Mouse (Mus musculus) T-helper 17 cell (primary cell): ENCODE data around the gene Ints1.

Experiments
- in situ Hi-C, 2 experiments: fragments of 300-600 bp; cut with MboI, MseI; formaldehyde crosslinking; loops; 1 replicate in 1 of 2; 2 replicates in 1 of 2; pipeline ENCODE4 v1.15.1; 2025; ENCODE audit warnings: high pct_unique_total_duplicates in 2 of 2

The Ints1 gene

DNA sequence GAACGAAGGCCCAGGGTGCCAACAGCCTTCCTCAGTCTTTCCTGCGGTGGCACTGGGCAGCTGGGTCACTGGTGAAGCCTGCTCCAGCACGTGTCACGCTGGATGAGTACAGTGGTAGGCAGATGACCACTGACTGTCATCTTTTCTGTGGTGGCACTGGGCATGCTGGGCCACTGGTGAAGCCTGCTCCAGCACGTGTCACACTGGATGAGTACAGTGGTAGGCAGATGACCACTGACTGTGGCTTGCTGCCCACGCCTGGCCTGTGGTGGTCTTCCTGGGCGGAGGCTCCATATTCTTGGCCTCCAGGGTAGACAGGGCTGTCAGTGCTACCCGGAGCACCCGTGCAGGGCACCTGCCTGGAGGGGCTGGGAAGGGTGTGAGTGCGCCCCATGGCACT, 26.4 kb upstream of the Ints1 start:
- in situ Hi-C loops, result no loop called here

DNA sequence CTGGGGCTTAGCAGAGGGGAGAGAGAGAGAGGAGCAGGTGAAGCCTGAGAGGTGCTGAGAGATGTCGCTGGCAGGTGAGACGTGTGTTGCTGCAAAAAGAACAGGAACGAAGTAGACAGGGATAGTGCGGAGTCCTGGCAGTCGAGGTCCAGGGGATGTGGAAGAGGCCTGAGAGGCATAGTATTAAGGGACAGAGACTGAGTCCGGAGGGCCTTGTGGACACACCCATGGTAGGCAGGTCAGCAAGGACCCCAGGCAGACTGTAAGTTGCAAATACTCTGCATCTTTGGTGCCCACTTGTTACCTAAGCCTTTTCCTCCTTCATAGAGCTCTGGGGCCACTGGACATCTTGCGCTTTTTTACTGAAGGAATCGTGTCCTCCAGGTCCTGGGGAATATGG, 25.8 kb upstream of the Ints1 start:
- in situ Hi-C loops, result no loop called here

DNA sequence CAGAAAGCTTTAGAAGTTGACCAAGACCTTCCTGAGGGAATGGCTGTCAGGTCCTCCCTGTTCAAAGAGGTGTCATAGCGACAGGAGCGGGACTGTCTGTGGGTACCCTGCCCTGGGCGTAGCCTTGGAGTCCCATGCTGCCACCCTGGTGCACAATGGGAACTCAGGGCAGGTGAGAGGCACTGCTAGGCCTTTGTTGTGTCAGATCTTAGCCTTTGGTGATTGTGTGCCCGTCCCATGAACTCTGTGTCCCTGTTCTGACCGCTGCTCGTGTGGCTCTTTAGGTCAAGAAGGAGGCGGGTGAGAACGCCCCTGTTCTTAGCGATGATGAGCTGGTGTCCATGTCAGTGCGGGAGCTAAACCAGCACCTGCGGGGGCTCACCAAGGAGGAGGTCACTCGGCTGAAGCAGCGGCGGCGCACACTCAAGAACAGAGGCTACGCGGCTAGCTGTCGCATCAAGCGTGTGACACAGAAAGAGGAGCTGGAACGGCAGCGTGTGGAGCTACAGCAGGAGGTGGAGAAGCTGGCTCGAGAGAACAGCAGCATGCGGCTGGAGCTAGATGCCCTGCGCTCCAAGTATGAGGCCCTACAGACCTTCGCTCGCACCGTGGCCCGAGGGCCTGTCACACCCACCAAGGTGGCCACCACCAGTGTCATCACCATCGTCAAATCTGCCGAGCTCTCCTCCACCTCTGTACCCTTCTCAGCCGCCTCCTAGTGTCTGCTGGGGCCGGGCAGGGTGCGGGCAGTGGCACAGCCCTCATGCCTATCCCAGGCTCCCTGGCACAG, 24.5 kb upstream of the Ints1 start:
- in situ Hi-C loops, result no loop called here

DNA sequence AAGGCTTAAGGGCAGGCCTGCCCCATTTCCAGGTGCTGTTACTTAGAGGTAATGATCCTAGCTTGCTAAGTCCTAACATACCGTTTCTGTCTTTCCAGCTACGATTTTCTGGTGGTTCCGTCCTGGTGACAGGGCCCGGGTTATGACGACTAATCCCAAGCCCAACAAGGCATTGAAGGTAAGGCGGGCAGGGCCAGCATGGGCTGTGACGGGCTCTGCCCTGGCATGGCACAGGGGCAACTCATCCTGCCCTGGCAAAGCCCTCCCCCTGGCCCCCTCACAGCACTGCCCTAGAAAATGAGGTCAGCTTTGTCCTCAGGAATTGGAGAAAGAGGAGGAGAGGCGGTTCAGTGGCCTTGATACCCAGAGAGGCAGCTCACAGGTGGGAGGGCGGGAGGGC, 23.6 kb upstream of the Ints1 start:
- in situ Hi-C loops, result no loop called here

DNA sequence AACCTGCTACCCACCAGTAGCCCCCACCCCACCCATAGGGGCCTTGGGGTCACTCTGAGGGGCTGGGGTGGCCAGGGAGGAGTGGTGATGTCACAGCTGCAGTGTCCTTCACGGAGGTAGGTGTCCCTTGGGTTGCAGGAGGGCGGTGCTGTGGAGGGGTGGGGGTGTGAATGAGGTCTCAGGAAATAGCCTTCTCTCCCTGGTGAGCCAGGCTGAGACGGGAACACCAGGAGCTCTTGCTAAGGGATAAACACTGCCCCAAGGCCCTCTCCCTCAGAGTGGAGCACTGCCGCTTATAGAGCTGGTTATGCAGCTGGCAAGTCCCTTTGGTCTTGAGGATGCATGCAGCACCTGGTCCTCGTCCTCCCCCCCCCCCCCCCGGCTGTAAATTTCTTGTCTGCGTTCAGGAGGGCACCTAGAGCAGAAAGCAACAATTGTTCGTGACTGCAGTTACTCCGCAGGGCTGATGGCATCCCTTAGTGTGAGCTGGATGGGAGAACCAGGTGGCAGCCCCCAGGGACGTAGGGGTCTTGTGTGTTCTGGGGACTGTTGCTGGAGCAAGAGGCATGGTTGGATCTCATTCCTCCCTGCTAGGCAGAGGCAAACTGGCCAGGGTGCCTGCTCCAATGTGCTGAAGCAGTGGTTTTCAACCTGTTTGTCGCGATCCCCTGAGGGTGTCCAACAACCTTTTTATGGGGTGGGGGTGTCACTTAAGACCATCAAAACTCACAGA, 22.9 kb upstream of the Ints1 start:
- in situ Hi-C loops, result no loop called here

DNA sequence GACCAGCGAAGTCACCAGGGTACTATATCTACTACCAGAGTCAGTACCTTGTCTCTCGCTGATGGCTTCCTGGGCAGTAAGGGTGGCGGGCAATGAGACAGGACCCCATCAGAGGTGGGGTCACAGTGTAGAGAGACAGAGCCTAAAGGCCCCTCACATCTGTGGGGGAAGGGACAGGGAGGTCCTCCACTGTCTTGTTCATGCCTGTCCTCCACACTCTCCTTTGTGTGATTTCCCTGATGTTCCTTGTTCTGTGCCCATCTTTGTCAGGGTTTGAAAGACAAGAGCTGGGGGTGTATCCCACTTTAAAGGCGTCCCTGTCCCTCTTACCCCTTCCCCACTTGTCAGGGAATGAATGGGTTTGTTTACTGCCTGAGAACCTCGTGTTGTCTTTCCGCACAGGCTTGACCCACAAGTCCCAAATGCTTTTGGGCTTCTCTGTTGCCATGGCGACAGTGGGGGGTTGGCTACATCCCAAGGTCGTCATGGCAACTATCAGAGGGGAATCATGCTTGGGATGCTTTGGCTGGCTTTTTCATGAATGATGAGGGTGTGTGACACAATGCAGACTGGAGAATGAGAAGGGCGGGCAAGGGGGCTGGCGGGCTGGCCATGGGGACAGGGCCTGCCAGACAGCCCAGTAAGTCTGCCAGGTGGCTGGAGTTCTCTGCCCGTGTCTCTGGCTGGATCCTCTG, 22.1 kb upstream of the Ints1 start:
- in situ Hi-C loops, result no loop called here

DNA sequence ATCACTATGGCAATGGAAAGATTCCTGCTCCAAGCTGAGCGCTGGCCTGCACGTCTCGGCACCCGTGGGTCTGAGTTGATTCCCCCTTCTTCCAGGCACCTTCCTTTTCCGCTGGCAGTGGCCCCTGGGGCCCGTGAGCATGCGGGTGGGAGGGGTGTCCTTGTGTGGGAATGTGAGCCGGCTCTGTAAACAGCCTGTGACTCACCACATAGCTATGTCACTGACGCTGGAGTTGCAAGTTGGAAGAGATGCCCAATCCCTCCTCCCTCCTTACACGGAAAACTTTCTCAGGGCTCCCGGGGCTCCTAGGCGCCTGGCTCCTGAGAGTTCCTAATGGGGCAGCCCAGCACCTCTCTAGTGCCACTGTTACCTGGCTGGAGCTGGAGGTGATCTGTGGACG, 21.4 kb upstream of the Ints1 start:
- in situ Hi-C loops, result no loop called here

DNA sequence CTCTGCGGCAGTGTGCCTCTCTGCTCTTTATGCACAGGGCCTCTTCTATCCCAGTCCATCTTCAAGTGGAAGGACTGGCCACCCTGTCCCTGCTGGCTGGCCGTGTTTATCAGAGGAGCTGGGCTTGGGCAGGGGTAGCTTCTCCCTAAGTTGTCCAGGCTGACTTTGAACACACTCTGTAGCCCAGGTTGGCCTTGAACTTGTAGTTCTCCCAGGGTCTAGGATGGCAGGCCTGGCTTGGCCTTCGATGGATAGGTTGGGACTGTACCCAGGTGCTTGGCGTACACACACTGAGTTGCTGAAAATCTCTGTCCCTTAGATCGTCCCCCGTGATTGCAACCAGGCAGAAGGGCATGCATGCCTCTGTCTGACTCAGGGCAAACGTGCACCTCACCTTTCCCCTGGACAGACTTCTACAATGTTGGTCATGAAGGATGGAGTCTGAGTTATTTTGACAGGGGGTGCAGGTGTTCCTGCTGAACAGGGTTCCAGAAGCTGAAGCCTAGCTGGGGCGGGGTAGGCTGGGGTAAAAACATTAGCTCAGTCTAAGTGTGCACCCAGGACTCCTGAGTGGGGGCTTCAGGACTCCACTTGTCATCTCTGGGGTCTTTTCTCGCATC, 20.6 kb upstream of the Ints1 start:
- in situ Hi-C loops, result no loop called here

DNA sequence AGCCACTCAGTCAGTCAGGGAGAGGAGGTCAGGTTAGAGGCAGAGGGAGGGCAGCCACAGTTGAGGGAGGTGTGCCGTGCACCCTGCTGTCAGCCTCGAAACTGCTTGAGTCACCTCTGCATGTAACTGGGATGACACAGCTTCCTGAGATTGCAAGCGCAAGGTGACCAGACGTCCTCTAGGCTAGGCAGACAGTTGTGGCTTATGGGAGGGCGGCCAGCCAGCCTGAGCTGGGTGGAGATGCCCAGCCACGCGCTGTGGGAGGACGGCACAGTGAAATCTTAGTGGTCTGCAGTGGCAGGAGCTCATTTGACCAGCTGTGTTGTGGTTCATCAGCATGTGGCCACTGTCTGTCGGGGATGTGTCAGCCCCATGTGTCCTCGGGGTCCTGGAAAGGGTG, 19.5 kb upstream of the Ints1 start:
- in situ Hi-C loops, result loop anchor here in 1 of 2 experiments (5.0 kb wide), 1 partner anchor 707 kb away; no protein-coding TSS in a partner anchor

DNA sequence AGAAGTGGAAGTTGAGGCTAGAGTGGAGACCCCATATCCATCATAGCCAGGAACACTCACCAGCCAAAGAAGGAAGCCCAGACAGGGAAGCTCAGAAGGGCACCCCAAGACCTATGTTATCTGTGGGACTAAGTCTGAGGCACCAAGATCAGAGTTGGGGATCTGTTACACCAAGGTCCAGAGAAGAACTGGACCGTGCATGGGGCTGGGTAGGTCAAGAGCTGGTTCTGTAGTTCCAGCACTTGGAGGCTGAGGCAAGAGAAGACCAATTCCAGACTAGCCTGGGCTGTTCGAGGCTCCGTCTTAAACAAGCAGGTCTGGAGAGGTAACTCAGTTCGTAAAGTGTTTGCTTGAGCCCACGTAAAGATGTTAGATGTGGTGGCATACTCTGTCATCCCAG, 18.7 kb upstream of the Ints1 start:
- in situ Hi-C loops, result loop anchor here in 1 of 2 experiments (5.0 kb wide), 1 partner anchor 708 kb away; no protein-coding TSS in a partner anchor

DNA sequence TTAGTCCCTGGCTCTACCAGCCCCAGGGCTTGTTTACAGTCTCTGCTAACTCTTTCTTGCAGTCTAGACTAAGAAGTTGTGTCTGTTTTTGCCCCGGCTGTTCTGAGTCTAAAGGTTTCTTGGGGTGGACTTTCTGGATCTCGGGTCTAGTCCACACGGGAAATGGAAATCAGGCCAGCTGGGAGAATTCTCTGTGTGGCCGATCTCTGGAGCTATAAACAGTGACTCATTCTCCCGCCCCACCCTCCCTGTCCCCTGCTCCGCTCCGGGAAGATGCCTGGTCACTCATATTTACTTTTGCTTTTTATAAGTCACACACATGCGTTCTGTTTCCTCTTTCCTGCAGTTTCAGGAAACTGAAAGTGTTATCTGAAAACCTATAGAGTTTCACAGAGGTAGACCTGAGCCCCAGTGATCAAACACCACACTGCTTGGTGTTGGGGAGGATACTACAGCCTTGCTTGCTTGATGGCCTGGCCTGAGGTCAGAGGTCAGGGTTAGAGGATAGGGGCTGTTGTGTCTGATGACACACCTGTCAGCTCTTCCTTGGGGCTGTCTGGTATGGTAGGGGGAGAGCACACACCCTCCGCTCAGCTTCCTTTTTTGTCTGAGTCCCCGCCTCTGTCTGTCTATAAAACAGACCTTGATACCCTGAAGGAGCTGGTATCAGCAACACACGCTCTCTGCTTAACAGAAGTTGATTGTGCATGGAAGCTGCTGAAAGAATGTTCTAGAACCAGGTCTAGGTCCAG, 18.0 kb upstream of the Ints1 start:
- in situ Hi-C loops, result loop anchor here in 1 of 2 experiments (5.0 kb wide), 1 partner anchor 709 kb away; no protein-coding TSS in a partner anchor

DNA sequence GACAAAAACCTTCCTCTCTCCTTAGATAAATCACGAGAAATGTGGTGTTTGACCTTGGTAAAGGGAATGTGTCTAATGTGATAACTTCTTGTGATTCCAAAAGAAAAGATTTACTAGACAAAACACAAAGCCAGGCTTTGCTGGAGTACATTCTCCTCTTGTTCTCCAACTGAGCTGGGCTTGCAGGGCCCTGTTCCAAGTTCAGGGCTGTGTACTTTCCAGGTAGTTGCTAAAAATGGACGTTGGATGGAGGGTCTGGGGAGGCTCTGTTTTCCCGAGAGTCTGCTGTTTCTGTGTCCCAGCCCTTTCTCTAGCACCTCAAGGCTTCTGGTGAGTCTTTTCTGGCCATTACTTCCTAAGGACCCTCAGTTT, 17.5 kb upstream of the Ints1 start:
- in situ Hi-C loops, result loop anchor here in 1 of 2 experiments (5.0 kb wide), 1 partner anchor 709 kb away; no protein-coding TSS in a partner anchor

DNA sequence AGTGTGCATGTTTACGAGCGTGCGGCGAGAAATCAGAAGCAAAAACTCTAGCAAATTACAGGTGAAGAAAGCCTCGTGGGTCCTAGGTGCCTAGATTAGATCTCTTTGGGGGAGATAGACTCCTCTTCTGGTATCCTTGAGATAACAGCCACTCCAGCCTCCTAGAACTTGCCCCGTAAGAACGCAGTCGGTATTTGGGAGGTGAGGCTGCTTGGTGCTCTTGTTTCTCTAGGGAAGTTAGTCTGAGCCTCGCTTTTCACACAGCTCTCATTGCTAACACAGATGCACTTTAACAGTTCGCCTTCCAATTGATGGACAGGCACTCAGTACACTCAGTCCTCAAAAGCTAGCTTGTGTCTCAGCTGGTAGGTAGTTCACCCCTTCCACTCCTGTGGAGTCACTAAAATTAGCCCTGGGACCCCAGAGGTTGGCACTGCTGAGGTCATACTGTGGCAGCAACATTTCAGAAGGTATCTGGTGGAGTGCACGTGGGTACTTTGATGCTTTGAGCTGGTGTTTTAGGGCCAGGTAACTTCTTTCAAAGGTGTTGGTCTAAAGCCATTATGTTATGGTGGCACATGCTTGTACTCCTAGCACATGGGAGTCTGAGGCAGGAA, 16.8 kb upstream of the Ints1 start:
- in situ Hi-C loops, result loop anchor here in 1 of 2 experiments (5.0 kb wide), 1 partner anchor 710 kb away; no protein-coding TSS in a partner anchor

DNA sequence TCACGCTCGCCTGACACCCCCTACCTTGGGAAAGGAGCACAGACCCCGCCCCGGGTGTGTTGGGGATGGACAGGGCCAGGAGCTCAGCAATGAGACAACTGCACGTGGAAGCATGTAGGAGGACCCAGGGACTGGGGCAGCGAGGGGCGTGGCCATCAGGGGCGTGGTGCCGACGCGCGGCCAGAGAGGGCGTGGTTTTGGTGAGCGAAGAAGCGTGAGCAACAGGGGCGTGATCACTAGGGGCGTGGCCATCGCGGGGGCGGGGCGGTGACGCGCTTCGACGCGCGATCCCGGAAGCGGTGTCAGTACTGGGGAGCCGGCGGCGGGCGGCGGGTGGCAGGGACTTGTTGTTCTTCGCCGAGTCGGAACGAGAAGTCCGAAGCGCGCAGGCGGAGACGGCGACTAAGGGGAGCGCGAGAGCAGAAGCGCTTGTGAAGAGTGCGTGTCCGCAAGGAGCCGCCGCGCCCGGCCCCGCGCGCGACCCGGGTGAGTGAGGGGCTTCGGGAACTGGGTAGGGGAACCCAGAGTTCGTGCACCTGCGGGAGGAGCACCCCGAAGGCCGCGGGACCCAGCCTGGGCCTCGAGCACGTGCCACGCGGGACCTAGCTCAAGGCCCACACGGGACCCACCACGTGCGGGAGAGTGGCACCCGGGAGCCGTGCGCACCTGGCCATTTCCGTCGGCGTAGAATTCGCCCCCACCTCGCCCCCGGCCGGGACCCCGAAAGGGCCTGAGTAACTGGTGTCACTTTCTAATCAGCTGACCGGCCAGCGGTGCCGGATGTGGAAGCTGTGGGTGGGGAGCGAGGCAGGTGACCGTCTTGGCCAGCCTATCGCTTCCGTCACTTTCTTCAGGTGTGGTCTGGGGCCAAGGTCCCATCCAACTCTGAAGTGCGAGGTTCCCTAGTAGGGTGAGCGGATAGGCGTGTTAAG, 16.0 kb upstream of the Ints1 start, which contains the start of gene Mafk:
Gene Mafk, plus strand, starts transcription at position 287 of the 932 bp plus-strand sequence.
- in situ Hi-C loops, result loop anchor here in 1 of 2 experiments (5.0 kb wide), 1 partner anchor 711 kb away; no protein-coding TSS in a partner anchor

DNA sequence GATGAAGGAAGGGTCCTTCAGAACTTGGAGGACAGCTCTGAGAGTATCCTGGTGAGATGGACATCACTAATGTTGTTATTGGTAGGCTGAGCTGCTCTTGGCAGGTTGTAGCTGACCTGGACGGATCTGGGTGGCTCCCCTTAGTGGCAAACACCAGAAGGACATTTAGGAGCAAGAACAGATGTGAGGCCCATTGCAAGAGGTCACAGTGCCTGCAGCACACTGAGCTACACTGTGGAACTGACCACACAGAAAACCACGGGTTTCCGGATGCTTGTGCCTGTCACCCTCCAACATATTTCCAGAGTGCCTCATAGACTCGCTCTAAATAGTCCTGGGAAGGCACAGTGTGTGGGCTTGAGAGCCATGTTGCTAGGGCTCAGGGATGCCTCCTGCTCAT, 14.0 kb upstream of the Ints1 start:
- in situ Hi-C loops, result no loop called here

DNA sequence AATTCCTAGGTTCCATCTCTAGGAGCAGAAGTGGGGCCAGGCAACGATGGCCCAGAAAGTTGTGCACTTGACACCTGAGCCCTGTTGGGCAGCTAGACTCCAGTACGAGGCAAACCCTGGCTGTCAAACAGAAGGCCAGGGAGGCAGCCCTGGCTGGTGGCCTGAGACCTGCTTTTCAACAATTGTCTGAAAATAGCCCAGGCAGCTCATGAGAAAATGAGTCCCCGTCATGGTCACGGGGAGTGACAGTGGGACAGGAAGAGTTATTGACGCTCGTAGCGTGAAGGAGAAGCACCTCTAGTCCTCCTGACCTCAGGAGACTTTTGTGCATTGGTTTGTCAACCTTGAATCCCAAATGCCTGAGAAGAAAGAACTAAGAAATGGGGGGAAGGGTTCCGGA, 5.9 kb upstream of the Ints1 start:
- in situ Hi-C loops, result no loop called here

DNA sequence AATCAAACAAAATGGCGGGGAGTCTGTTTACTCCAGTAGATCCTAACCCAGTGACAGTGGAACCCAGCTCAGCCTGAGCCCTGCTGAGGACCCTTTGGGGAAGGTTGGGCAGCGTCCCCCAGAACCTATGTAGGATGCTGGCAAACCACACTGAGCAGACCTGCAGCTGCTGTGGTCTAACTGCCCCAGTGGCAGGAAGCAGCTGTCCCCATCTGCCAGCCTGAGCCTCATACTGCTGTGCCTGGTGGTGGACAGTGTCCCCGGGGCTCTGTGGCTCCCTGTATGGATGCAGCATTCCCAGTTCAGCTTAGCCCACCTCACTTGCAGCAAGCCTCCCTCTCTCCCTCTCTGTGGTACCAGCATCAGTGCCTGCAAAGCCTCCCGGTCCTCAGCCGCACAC, 1.5 kb upstream of the Ints1 start:
- in situ Hi-C loops, result no loop called here

DNA sequence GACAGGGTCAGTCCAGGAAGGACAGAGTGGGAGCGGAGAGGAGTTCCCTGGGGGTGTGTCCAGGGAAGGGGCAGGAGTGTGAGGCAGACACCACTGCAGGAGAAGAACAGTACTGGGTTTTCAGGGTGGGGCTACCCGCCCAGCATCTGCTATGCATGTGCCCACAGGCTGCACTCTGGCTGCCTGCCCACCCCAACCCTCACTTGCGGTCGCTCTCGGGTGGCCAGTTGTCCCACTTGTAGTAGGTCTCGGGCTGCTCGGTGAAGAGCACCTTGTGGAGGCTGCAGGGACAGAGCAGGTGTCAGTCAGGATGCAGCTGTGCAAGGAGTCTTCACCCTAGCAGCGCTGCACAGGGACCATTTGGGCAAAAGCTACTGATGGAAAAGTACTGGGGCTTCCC, 7.3 kb downstream of the Ints1 start:
- in situ Hi-C loops, result no loop called here

DNA sequence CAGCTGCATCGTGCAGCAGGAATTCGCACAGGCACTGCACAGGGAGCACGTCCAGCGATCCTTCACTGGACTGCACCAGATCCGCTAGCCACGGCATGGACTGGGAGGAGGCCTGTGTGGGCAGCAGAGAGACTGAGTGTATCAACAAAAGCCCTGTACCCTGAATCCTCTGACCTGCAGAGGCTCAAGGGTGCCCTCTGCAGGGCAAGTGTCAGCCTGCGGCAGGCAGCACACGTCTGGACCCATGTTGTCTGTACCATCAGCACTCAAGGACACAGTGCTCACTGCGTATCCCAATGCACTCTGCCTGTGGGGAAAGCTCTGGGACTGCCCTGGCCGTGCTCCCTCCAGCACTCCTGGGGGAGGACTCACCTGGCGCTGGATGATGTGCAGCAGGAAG, 11.2 kb downstream of the Ints1 start:
- in situ Hi-C loops, result no loop called here
